ENCODE assay signal across 19 mouse cellular contexts in the genomic region with DNA sequence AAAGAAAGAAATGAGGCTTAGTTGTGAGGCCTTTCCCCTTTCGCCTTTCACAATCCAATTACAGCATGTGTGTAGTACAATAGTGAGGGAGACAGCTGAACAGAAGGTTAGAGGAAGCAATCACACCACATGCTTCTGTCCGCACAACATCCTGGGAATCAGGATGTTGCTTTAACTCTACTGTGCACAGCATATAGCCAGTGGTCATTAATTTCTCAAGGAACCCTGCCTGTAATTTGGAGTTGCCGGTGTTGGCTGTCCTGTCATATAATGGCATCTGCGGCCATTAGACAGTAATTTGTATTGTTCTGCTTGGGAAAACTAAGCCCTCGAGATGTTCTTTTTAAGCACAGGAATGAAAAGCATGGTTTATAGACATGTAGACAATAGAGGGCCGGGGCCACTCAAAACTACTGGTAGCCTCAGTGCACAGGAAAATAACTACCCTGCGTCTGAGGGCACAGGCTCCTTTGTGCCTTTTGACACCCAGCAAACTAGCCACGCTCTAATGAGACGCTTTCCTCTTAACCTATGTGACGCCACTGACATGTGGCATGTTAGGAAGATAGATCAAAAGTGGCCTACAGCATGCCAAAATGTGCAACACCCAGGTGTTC.
DNase-seq lines count a peak whose midpoint lies in the region; ATAC-seq and TF ChIP-seq lines count a peak whose summit lies in the region.
"Had no signal": no experiment of that assay in that cellular context is flagged by ENCODE, and none has a peak within 500 bp of the region (broad histone marks: within the 10 kb centered on the region; RNA-seq: fewer than 3 reads in every experiment).

No protein-coding gene starts in this region.

- intact Hi-C loops in gastrocnemius, postnatal 14 days (cut with DNase I; ENCODE audit: low total_unique reads), result no loop called here

- no peak overlapping the region for H3K27ac ChIP-seq in midbrain, embryonic 11.5 days (ENCODE audit: low read depth, low read length)
- no peak overlapping the region for H3K27ac ChIP-seq in midbrain, postnatal 0 days (ENCODE audit: low read depth, low read length)
- no peak overlapping the region for H3K27ac ChIP-seq in forebrain, embryonic 12.5 days
- H3K27ac ChIP-seq in midbrain, embryonic 13.5 days, result no peak overlapping the region
- H3K27ac ChIP-seq in liver, embryonic 12.5 days, result no peak overlapping the region
- H3K27ac ChIP-seq: heart, adult 2 months; heart, embryonic 15.5 days; hindbrain, embryonic 10.5 days; kidney, postnatal 0 days had no signal

- H3K9me3 ChIP-seq in midbrain, embryonic 11.5 days (ENCODE audit: control insufficient read depth, low read length), result no peaks in the 10 kb centered on the region
- no peaks in the 10 kb centered on the region for H3K9me3 ChIP-seq in midbrain, postnatal 0 days (ENCODE audit: low read length)
- no peaks in the 10 kb centered on the region for H3K9me3 ChIP-seq in forebrain, embryonic 12.5 days
- no peaks in the 10 kb centered on the region for H3K9me3 ChIP-seq in midbrain, embryonic 13.5 days
- H3K9me3 ChIP-seq in liver, embryonic 12.5 days (replicated peaks), result no peaks in the 10 kb centered on the region
- H3K9me3 ChIP-seq: heart, embryonic 15.5 days; hindbrain, embryonic 10.5 days had no signal

- H3K4me1 ChIP-seq in midbrain, embryonic 11.5 days (ENCODE audit: control insufficient read depth, insufficient read depth, low read length), result peaks cover 6% of the 10 kb centered on the region; the same call in 1 of the 2 replicates
- H3K4me1 ChIP-seq in midbrain, postnatal 0 days (ENCODE audit: insufficient read depth, low read length), result no peaks in the 10 kb centered on the region
- peaks cover 11% of the 10 kb centered on the region; the same call in 1 of the 2 replicates for H3K4me1 ChIP-seq in forebrain, embryonic 12.5 days
- H3K4me1 ChIP-seq in midbrain, embryonic 13.5 days (replicated peaks), result peaks cover 7% of the 10 kb centered on the region
- no peaks in the 10 kb centered on the region for H3K4me1 ChIP-seq in liver, embryonic 12.5 days
- H3K4me1 ChIP-seq: heart, embryonic 15.5 days had no signal

- 30% methylated on average over 10 of the region's 10 CpGs for WGBS in midbrain, embryonic 11.5 days
- WGBS in midbrain, postnatal 0 days, result 31% methylated on average over 10 of the region's 10 CpGs
- WGBS in forebrain, embryonic 12.5 days, result 12% methylated on average over 10 of the region's 10 CpGs
- WGBS in midbrain, embryonic 13.5 days, result 15% methylated on average over 10 of the region's 10 CpGs
- 73% methylated on average over 10 of the region's 10 CpGs for WGBS in liver, embryonic 12.5 days (ENCODE audit: insufficient replicate concordance)

- TF ChIP-seq CTCF in midbrain, postnatal 0 days (IDR thresholded peaks at IDR 0.05), result no peak

- H3K36me3 ChIP-seq in midbrain, embryonic 11.5 days (ENCODE audit: control insufficient read depth, insufficient read depth, low read length), result no peaks in the 10 kb centered on the region
- no peaks in the 10 kb centered on the region for H3K36me3 ChIP-seq in midbrain, postnatal 0 days (ENCODE audit: insufficient read depth, low read length)
- H3K36me3 ChIP-seq in forebrain, embryonic 12.5 days (replicated peaks), result no peaks in the 10 kb centered on the region
- H3K36me3 ChIP-seq in midbrain, embryonic 13.5 days, result no peaks in the 10 kb centered on the region
- no peaks in the 10 kb centered on the region for H3K36me3 ChIP-seq in liver, embryonic 12.5 days
- H3K36me3 ChIP-seq: heart, embryonic 15.5 days; hindbrain, embryonic 10.5 days had no signal

- DNase-seq in midbrain, embryonic 11.5 days (ENCODE audit: low spot score, missing footprints), result no peak
- DNase-seq in midbrain, postnatal 0 days (ENCODE audit: low spot score), result no peak
- DNase-seq in gastrocnemius, postnatal 14 days, result no peak
- DNase-seq: cerebellum, adult 8-10 months; gastrocnemius, postnatal 10 days; heart, adult 2 months; kidney, adult 18-20 months; layer of hippocampus, postnatal 36 days; left cerebral cortex, postnatal 4 days; lung, adult 18-20 months; lung, postnatal 36 days; thymus, adult 2 months had no signal

- ATAC-seq in midbrain, embryonic 11.5 days (ENCODE audit: low FRiP score), result peak; percentile 71
- ATAC-seq in midbrain, postnatal 0 days (ENCODE audit: low FRiP score), result no peak
- peak; percentile 36; the same call in 1 of the 2 replicates for ATAC-seq in forebrain, embryonic 12.5 days (ENCODE audit: low FRiP score)
- peak; percentile 68 for ATAC-seq in midbrain, embryonic 13.5 days
- ATAC-seq in liver, embryonic 12.5 days, result no peak
- no peak for ATAC-seq in erythroblast, adult 5-6 weeks (replicated peaks; ENCODE audit: low FRiP score, poor library complexity, severe bottlenecking)

- H3K4me3 ChIP-seq in midbrain, embryonic 11.5 days (ENCODE audit: low read depth, low read length), result no peak overlapping the region
- no peak overlapping the region for H3K4me3 ChIP-seq in midbrain, postnatal 0 days (ENCODE audit: low read depth, low read length)
- no peak overlapping the region for H3K4me3 ChIP-seq in forebrain, embryonic 12.5 days (replicated peaks)
- H3K4me3 ChIP-seq in midbrain, embryonic 13.5 days (replicated peaks), result no peak overlapping the region
- no peak overlapping the region for H3K4me3 ChIP-seq in liver, embryonic 12.5 days
- H3K4me3 ChIP-seq: heart, adult 2 months; heart, embryonic 15.5 days; hindbrain, embryonic 10.5 days had no signal

- no peak overlapping the region for H3K9ac ChIP-seq in midbrain, embryonic 11.5 days (ENCODE audit: low read length)
- H3K9ac ChIP-seq in midbrain, postnatal 0 days (replicated peaks; ENCODE audit: low read length, poor library complexity, severe bottlenecking), result no peak overlapping the region
- no peak overlapping the region for H3K9ac ChIP-seq in forebrain, embryonic 12.5 days
- no peak overlapping the region; the same call in 1 of the 2 replicates for H3K9ac ChIP-seq in midbrain, embryonic 13.5 days (replicated peaks)
- H3K9ac ChIP-seq in liver, embryonic 12.5 days, result no peak overlapping the region
- H3K9ac ChIP-seq: heart, embryonic 15.5 days had no signal

- H3K27me3 ChIP-seq in midbrain, embryonic 11.5 days (ENCODE audit: control insufficient read depth, insufficient read depth, low read length), result no peaks in the 10 kb centered on the region
- H3K27me3 ChIP-seq in midbrain, postnatal 0 days (ENCODE audit: insufficient read depth, low read length), result no peaks in the 10 kb centered on the region
- no peaks in the 10 kb centered on the region for H3K27me3 ChIP-seq in forebrain, embryonic 12.5 days
- H3K27me3 ChIP-seq in midbrain, embryonic 13.5 days, result no peaks in the 10 kb centered on the region
- no peaks in the 10 kb centered on the region for H3K27me3 ChIP-seq in liver, embryonic 12.5 days (replicated peaks)
- H3K27me3 ChIP-seq: heart, embryonic 15.5 days had no signal

- H3K4me2 ChIP-seq in midbrain, embryonic 11.5 days, result no peak overlapping the region
- H3K4me2 ChIP-seq in midbrain, postnatal 0 days (ENCODE audit: low read depth, low read length, poor library complexity, severe bottlenecking), result no peak overlapping the region
- no peak overlapping the region for H3K4me2 ChIP-seq in forebrain, embryonic 12.5 days
- H3K4me2 ChIP-seq in midbrain, embryonic 13.5 days (replicated peaks), result no peak overlapping the region
- no peak overlapping the region for H3K4me2 ChIP-seq in liver, embryonic 12.5 days
- H3K4me2 ChIP-seq: heart, embryonic 15.5 days had no signal

Comparison
In these comparisons a context has a peak if more than half of its experiments do, and no peak if none do; other contexts are left out.
1. ATAC-seq: peak in midbrain, embryonic 11.5 days (single experiment), forebrain, embryonic 12.5 days (single experiment) and midbrain, embryonic 13.5 days (single experiment); none in midbrain, postnatal 0 days (single experiment), liver, embryonic 12.5 days (single experiment) and erythroblast, adult 5-6 weeks (single experiment).